Mouse (Mus musculus): ENCODE results near the gene Cacna1a.
"Not testable (repeated sequence)": the region's sequence is repeated elsewhere in the genome, so short reads cannot be mapped to it uniquely, and the experiment has no call there.

The Cacna1a gene

DNA sequence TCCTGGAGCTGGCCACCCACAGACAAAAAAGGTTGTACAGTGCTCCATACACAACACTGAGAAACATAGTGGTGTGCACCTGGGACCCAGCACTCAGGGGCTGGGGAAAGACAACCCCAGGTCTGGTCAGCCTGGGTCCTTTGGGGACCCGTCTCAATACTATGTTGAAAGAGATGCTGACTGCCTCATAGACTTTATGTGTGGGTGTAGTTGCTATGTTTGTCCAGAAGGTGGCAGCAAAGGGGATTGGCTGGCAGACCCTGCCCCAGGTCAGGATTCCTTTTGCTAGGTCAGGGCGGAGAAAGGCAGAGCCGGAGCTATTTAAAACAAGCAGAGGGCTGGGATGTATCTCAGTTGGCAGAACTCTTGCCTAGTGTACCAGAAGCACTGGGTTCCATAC lies 191.4 kb downstream of the Cacna1a start:
- intact Hi-C loops (cut with DNase I), result no loop called here

DNA sequence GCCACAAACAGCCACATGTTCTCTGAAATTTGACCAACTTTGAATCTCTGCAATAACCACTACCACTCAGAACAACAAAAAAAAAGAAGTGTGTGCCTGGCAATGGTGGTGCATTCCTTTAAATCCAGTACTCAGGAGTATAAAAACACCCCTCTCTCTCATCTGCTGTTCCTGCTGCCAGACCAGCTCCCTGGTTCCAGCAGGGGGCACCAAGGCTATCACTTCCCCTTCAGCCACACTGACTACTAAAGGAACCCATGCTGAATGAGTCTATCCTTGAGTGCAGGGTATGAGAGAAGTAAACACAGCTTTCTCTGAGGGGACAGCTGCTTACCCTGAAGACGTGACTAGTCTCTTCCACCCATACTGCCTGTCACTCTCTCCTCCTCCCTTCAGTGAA lies 197.1 kb downstream of the Cacna1a start:
- intact Hi-C loops (cut with DNase I), result no loop called here

DNA sequence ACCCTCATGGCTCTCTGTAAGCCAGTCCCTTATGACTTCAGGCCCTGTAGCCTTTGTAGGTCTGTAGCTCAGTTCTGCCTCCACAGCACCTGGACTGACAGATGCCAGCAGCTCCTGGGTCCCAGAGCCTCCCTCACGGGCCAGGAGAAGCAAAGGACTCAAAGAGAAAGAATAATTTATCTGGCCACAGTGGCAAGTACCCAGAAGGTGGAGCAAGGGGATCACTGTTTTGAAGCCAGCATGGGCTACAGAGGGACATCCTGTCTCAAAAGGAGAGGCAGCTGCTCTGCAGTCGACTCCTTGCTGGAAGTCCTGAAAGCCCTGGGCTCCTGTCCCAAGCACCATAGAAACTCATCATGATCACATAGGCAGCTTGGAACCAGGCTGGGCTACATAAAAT lies 198.0 kb downstream of the Cacna1a start:
- intact Hi-C loops (cut with DNase I), result no loop called here

DNA sequence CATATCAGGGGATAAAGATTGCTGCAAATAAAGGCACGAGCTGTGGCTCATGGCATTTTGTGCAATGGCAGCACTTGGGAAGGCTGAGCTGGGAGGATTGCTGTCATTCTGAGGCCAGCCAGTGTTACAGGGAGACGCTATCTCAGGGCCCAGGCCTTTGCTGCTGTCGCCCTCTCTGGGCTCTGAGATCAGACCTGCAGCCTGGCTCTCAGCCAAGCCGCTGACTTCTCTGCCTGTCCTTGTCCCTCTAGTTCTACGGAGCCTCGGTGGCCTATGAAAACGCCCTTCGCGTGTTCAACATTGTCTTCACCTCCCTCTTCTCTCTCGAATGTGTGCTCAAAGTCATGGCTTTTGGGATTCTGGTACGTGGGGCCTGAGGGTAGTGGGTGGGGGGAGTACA lies 200.3 kb downstream of the Cacna1a start:
- intact Hi-C loops (cut with DNase I), result no loop called here

DNA sequence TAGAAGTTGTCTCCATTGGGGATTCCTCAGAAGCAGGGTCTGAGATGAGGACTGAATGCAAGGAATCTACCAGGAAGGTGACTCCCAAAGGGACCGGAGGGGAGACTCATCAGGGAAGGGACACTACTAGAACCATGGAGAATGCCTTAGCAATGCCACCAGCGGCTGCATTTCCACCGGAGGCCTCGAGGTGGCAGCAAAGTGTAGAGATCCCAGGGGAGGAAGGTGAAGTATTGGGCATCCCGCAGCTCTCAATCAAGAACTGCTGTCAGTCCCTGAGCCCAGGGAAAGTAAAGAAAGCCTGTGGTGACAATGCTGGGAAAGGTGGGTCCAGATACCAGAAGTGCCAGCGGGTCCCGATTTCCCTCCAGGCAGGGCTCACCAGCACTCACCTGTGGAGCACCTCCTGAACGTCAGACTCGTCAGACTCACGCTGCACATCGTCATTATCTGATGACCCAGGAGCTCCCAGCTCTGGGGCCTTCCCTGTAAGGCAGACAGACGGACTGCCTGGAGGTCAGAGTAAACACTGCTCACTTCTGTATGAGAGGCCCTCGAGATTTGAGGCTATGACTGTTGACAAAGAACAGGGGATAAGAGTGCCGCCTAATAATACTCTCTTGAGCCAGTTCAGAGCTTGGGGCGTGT lies 203.9 kb downstream of the Cacna1a start:
- intact Hi-C loops (cut with DNase I), result loop anchor here (5.0 to 10.0 kb wide), 2 partner anchors 45 to 223 kb away; no protein-coding TSS in a partner anchor

DNA sequence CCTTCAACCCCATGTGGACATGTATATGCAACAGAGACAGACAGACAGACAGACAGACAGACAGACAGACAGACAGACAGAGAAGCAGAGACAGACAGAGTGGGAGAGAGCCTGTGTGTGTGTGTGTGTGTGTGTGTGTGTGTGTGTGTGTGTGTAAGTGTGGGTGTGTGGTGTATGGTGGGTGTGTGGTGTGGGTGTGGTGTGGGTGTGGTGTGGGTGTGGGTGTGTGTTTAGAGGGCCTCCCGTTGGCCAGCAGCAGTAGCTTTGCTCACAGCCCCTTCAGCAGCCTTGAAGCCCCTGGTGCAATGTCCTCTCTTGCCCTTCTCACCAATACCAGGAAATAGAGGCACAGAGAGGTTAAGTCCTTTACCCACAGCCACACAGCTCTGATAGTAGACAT lies 204.9 kb downstream of the Cacna1a start:
- intact Hi-C loops (cut with DNase I), result loop anchor here (5.0 to 10.0 kb wide), 2 partner anchors 44 to 222 kb away; no protein-coding TSS in a partner anchor

DNA sequence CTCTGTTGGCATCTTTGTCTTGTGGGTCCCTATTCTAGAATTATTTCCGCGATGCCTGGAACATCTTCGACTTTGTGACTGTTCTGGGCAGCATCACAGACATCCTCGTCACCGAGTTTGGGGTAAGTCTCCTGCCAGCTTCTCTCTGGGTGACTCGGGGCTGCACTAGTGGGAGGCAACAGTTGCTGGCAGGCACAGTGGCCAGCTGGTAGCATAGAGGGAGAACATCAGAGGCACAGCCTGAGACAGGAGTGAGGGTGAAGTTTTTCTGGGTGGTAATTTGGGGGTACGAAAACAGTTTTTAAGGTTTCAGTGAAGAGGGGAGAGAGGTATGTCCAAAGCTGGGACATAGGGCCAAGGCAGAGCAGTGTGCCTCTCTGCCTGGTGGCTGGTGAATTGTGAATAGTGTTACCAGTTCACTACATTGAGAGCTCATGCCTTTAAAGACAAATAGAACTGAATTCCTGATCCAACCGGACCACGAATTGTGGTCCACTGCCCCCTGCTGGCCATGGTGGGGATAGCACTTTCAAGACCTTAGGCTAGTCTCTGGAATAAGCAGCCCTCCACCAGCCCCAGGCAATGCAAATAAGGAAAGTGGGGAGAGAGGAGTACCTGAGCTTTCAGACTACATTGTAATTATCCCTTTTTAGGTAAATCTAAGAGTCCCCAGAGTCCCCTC lies 206.0 kb downstream of the Cacna1a start:
- intact Hi-C loops (cut with DNase I), result loop anchor here (5.0 to 10.0 kb wide), 2 partner anchors 43 to 221 kb away; no protein-coding TSS in a partner anchor

DNA sequence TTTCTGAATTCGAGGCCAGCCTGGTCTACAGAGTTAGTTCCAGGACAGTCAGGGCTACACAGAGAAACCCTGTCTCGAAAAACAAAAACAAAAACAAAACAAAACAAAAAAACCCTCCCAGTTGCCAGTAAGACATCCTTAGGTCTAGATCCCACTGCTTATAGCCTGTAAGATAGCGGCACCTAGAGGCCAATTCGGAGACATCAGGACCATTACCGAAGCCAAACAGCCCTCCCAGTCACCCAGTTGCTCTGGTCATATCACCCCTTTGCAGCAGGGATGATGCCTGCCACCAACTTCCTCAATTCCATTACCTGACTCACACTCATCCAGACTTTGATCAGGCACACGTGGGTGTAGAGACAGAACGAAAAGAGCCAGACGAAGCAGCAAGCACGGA lies 207.4 kb downstream of the Cacna1a start:
- intact Hi-C loops (cut with DNase I), result loop anchor here (10.0 kb wide), 1 partner anchor 219 kb away; no protein-coding TSS in a partner anchor

DNA sequence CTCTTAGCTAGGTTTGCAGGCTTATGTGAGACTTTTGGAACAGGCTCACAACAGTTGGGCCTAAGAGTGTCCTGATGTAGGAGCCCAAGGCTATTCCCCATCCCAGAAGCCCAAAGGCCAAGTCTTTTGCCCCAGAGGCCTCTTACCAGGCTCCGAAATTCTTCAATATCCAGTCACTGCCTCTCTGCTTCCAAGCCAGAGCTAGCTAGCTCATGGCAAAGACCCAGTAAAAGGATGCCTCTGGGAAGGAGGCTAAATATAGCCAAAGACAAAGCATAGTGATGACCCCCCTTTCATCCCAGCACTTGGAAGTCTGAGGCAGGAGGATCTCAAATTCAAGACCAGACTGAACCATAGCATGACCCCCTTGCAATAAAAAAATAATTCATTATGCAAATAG lies 211.2 kb downstream of the Cacna1a start:
- intact Hi-C loops (cut with DNase I), result loop anchor here (10.0 kb wide), 1 partner anchor 215 kb away; no protein-coding TSS in a partner anchor

DNA sequence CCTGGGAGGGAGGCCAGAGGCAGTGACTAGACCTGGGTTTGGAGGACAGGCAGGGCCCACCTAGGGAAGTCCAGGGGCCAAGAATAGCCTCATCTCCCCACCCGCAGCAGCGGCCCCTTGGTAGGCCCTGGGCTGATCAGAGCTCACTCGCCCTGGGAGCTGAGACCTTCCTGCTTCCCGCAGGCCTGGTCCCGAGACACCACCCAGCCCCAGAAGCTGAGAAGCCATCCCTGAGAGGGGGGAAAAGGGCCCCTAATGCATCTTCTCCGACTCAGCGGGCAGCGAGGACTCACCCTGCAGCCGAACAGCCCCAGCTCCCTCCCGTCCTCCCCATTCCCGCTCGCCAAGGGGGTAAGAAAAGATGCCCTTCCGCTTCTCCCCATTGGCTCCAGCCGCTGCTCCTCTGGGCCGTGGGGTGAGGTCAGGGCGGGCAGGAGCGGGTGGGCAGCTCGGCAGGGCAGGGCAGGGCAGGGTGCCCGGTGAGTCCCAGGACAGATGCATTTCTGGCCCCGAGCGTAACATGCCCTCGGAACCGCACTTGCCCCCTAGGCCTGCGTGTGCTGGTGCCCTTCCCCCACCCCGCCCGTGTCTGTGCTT lies 212.2 kb downstream of the Cacna1a start:
- intact Hi-C loops (cut with DNase I), result no loop called here

DNA sequence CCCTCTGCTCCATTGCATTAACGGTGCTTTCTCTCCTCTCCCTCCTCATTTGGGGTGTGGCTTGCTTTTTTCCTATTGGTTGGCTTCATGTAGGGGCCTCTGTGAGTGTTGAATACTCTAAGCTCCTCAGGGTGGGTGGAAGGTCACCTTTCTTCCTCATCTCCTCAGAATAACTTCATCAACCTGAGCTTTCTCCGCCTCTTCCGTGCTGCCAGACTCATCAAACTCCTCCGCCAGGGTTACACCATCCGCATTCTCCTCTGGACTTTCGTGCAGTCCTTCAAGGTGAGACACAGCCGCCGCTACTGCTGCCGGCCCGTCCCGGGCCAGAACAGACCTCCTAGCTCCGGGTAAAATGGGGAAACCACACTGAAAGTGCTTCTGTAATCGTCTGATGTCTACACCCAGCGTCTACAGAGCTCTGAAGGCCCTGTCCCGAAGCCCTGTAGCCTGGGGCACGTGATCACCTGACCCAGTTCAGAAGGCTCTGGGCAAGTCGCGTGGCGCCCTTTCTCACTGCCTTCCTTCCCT lies 213.0 kb downstream of the Cacna1a start:
- intact Hi-C loops (cut with DNase I), result no loop called here

DNA sequence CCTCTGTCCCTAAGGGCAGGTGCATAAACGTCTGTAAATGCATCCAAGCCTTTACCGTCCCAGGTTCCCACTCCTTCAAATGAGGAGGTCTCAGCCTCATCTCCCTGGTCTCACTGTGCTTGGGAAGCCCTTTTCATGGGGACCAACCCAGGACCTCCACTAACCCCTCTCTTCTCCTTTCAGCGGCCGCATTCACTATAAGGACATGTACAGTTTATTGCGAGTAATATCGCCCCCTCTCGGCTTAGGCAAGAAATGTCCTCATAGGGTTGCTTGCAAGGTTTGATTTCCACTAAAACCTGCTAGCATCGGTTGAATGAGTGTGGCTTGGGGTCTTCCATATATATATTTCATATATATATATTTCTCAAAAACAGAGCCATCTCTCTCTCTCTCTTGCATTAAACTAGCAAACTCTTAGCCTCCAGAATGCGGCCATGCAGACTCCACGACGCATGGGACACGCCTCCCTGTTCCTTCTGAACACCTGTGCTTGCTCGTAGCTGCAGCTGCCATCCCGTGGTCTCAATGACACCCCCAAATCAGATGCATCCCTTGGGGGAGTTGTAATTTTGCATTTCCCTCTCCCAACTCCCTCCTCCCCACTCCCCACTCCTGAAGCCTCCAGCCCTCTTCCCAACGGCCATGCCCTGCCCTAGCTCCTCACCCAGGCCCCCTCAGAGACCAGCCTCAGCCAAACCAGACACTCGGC lies 226.4 kb downstream of the Cacna1a start:
- intact Hi-C loops (cut with DNase I), result no loop called here

DNA sequence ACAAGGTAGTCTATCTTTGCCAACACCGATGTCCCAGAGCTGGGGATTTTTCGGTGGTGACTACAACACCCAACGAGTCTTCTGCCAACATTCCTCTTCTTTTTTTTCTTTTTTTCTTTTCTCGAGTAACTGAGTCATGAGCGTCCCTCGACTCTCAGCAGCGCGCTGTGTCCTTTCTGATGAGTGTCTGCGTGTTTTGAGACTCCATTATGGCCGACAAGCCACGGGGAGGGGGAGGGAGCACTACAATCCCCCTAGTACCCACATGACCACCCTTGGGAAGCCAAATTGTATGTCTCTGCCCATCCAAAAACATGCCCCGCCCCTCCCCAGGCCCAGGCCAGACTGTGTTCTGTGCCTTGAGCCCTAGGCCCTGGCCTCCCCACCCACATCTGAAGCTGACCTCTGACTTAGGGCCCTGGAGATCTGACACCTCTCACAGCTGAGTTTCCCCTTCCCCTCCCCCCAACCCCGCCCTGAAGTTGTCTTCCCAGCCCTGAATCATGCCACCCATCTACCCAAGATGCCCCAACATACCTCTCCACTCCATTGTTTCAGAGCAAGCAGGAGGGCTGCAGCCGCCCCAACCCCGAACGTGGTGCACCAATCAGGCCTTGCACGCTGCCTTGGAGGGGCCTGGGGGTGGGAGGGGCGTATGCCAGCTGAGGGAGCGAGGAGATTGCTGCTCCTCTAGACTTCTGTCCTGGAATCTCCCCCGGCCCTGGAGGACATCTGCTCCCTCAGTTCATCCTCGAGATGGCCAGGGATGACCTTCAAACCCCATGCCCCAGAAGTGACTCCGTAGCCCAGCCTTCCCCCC lies 227.6 kb downstream of the Cacna1a start:
- intact Hi-C loops (cut with DNase I), result no loop called here

DNA sequence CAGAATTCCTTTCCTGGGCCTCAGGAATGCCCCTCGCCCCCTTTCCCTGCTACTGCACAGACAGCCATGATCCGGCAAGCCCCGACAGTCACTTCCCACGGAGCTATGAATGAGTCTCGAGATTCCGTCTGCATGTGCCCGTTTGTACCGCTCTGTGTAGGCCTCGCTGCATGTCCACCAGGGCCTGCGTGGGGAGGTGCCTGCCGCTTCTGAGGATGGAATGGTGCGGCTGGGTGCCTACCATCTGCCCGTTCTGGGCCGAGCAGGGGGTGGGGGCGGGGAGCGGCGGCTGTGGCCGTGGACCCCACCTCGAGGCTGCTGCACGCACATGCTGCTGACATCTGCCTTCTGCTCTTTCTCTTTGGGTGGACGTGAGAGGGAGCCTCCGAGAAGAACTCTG lies 228.8 kb downstream of the Cacna1a start:
- intact Hi-C loops (cut with DNase I), result no loop called here

DNA sequence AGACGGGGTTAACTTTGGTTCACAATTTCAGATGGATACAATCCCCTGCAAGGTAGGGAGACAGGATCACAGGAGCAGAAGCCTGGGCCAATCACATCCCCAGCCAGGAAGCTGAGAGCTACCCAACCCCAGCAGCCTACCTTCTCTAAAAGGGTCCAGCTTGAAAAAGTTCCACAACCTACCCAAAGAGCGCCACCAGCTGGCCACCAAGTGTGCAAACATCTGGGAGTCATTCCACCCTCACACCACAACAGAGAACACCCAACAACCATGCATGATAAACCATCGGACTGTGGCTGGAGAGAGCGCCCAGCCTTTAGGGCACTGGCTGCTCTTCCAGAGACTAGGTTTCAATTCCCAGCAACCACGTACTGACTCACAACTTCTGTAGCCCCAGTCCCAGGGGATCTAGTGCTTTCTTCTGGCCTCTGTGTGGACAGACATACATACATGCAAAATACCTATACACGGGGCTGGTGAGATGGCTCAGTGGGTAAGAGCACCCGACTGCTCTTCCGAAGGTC lies 232.9 kb downstream of the Cacna1a start:
- intact Hi-C loops (cut with DNase I), result no loop called here

DNA sequence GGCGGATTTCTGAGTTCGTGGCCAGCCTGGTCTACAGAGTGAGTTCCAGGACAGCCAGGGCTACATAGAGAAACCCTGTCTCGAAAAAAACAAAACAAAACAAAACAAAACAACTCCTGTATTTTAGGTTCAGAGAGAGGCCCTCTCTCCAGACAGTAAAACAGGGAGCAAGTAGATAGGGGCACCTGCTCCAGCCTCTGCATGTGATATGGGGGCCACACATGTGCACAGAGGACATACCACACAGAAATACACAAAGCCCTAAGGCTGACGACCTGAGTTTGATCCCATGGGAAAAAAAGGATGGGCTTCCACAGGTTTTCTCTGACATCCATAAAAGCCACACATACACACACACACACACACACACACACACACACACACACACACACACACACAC lies 235.2 kb downstream of the Cacna1a start:
- intact Hi-C loops (cut with DNase I), result not testable (repeated sequence)

DNA sequence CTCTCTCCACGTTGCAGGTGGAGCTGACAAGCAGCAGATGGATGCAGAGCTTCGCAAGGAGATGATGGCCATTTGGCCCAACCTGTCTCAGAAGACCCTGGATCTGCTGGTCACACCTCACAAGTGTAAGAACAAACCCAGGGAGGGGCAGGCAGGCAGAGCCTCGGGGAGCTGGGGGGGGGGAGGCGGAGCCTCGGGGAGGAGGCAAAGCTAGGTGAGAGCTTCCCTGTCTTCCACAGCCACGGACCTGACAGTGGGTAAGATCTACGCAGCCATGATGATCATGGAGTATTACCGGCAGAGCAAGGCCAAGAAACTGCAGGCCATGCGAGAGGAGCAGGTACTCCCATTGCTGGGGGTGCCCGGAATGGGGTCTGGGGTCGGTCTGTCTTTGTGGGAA lies 241.3 kb downstream of the Cacna1a start:
- intact Hi-C loops (cut with DNase I), result no loop called here

DNA sequence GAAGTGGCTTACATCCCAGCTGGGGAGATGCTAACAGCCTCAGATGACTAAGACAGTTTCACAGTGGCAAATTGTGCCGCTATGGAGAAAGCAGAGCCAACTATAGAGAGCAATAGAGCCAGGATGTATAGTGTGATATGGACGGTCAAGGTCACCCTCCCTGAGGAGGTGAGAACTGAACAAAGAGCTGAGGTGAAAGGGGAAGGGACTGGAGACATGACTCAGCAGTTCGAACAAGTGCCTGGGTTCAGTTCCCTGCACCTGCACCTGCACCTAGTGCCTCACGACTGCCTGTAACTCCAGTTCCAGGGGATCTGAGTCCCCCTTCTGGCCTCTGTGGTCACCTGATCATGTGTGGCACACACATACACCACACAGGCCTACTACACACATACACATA lies 241.9 kb downstream of the Cacna1a start:
- intact Hi-C loops (cut with DNase I), result no loop called here

DNA sequence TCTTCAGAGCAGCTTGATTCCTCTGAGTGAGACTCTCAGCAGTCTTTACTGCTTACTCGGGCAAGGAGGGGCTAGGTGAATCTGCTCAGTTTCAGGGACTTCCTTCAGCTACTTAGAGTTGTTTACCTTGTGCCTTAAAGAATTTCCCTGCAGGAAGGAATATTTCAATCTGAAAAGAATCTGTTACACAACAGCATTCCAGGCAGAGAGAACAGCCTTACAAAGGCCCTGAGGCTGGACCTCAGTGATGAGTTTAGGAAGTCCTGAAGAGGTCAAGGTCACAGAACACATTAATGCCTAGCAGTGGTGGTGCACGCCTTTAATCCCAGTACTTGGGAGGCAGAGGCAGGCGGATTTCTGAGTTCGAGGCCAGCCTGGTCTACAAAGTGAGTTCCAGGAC lies 243.6 kb downstream of the Cacna1a start:
- intact Hi-C loops (cut with DNase I), result no loop called here

DNA sequence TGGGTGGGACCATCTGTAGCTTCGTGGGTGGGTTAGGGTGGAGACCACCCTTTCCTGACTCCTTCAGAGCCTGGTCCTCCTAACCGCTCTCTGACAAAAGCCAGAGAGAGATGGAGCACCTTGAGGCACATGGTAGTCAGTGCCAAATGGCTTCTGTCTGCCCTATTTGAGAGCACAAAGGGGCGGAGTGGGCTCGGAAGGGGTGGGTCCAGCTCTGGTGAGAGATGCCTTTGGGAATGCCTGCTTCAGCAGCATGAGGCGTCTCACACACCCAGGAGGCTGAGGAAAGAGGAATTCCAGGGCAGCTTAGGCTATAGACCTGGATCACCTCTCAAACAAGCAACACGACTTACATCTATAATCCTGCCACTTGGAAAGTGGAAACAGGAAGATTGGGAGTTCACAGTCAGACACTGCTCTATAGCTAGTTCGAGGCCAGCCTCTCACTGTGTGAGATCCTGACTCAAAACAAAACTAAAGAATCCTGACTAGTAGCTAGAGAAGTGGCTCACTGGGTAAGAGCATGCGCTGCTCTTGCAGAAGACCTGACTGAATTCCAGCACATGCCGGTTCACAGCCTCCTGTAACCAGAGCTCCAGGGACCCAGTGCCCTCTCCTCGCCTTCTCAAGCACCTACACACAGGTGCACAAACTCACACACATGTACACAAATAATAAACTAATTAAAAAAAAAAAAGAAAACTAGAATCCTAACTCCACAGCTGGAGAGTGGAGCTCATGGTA lies 245.8 kb downstream of the Cacna1a start:
- intact Hi-C loops (cut with DNase I), result no loop called here

All from adrenal gland (tissue).